In genomic region chr6:42709291-42710211, GRCm38 (mm10) we compare ENCODE assay signal across 8 mouse cellular contexts. TPM values are rescaled to one million over a fixed set of nuclear protein-coding genes. Genes with fewer than 3 reads are reported as not detected.
DNase-seq lines count a peak whose midpoint lies in the region; ATAC-seq and TF ChIP-seq lines count a peak whose summit lies in the region.

Gene Tcaf1, minus strand, starts transcription at chr6:42710088.

- H3K4me2 ChIP-seq in heart, embryonic 12.5 days = peak within 1 kb of the TSS; percentile 79
- peak within 1 kb of the TSS; percentile 74 for H3K4me2 ChIP-seq in kidney, embryonic 16.5 days (replicated peaks; ENCODE audit: low read depth, low read length)
- peak within 1 kb of the TSS; percentile 80 for H3K4me2 ChIP-seq in limb, embryonic 14.5 days (replicated peaks; ENCODE audit: low read depth, low read length, severe bottlenecking)
- peak within 1 kb of the TSS; percentile 50 for H3K4me2 ChIP-seq in myocyte (ENCODE audit: low read depth)

- no peaks in the 10 kb centered on the region for H3K4me1 ChIP-seq in brown adipose tissue, adult 24 weeks (ENCODE audit: control insufficient read depth, insufficient read depth, insufficient read length, low read length)
- H3K4me1 ChIP-seq in forebrain, embryonic 10.5 days = peaks cover 17% of the 10 kb centered on the region
- H3K4me1 ChIP-seq in heart, embryonic 12.5 days (replicated peaks) = peaks cover 10% of the 10 kb centered on the region; the same call in 1 of the 2 replicates
- 0 out of 2 replicates have a peak, but pooled peaks cover 4% of the 10 kb centered on the region for H3K4me1 ChIP-seq in kidney, embryonic 16.5 days (ENCODE audit: insufficient read depth, low read length)
- H3K4me1 ChIP-seq in limb, embryonic 14.5 days (ENCODE audit: control insufficient read depth, insufficient read depth, low read length) = peaks cover 9% of the 10 kb centered on the region

- H3K4me3 ChIP-seq in brown adipose tissue, adult 24 weeks (ENCODE audit: insufficient read depth, low read depth, low read length) = peak within 1 kb of the TSS; percentile 52
- H3K4me3 ChIP-seq in forebrain, embryonic 10.5 days = peak within 1 kb of the TSS; percentile 82
- peak within 1 kb of the TSS; percentile 83 for H3K4me3 ChIP-seq in heart, embryonic 12.5 days
- peak within 1 kb of the TSS; percentile 86 for H3K4me3 ChIP-seq in kidney, embryonic 16.5 days (ENCODE audit: low read length)
- H3K4me3 ChIP-seq in limb, embryonic 14.5 days (replicated peaks; ENCODE audit: low read length) = peak within 1 kb of the TSS; percentile 82
- peak within 1 kb of the TSS; percentile 20 for H3K4me3 ChIP-seq in myocyte

- DNase-seq in forebrain, embryonic 10.5 days (ENCODE audit: extremely low spot score, low spot score) = peak; percentile 84
- DNase-seq in limb, embryonic 14.5 days (ENCODE audit: low spot score) = peak; percentile 92
- DNase-seq in testis, postnatal 10 days (ENCODE audit: low spot score) = peak; percentile 76
- no peak for DNase-seq in natural killer cell, adult 2 months (ENCODE audit: low spot score in 2 of 2)

- no peaks in the 10 kb centered on the region for H3K36me3 ChIP-seq in forebrain, embryonic 10.5 days (replicated peaks)
- H3K36me3 ChIP-seq in heart, embryonic 12.5 days = no peaks in the 10 kb centered on the region
- H3K36me3 ChIP-seq in kidney, embryonic 16.5 days (ENCODE audit: insufficient read depth, low read length) = no peaks in the 10 kb centered on the region
- no peaks in the 10 kb centered on the region for H3K36me3 ChIP-seq in limb, embryonic 14.5 days (ENCODE audit: control insufficient read depth, insufficient read depth, low read length)
- no peaks in the 10 kb centered on the region for H3K36me3 ChIP-seq in myocyte (ENCODE audit: control insufficient read depth, insufficient read depth)

- TF ChIP-seq POLR2A in limb, embryonic 14.5 days (IDR thresholded peaks at IDR 0.05; ENCODE audit: borderline replicate concordance, extremely low read depth, insufficient read depth, insufficient read length) = peak; percentile 50; the same call in 1 of the 2 replicates
- no peak for TF ChIP-seq POLR2A in myocyte (IDR thresholded peaks at IDR 0.05; ENCODE audit: insufficient read length, low read depth)

- no peaks in the 10 kb centered on the region for H3K9me3 ChIP-seq in forebrain, embryonic 10.5 days
- no peaks in the 10 kb centered on the region for H3K9me3 ChIP-seq in heart, embryonic 12.5 days (replicated peaks)
- no peaks in the 10 kb centered on the region for H3K9me3 ChIP-seq in kidney, embryonic 16.5 days (ENCODE audit: low read length)
- no peaks in the 10 kb centered on the region for H3K9me3 ChIP-seq in limb, embryonic 14.5 days (ENCODE audit: control insufficient read depth, low read length)

- under 1% methylated on average over 28 of the region's 28 CpGs for WGBS in forebrain, embryonic 10.5 days
- WGBS in heart, embryonic 12.5 days = 1% methylated on average over 28 of the region's 28 CpGs
- 2% methylated on average over 27 of the region's 28 CpGs for WGBS in kidney, embryonic 16.5 days
- WGBS in limb, embryonic 14.5 days = under 1% methylated on average over 28 of the region's 28 CpGs

- H3K27ac ChIP-seq in brown adipose tissue, adult 24 weeks (replicated peaks; ENCODE audit: low read depth, low read length) = no peak within 1 kb of the TSS
- H3K27ac ChIP-seq in forebrain, embryonic 10.5 days = peak within 1 kb of the TSS; percentile 96
- peak within 1 kb of the TSS; percentile 89 for H3K27ac ChIP-seq in heart, embryonic 12.5 days (ENCODE audit: poor library complexity, severe bottlenecking)
- peak within 1 kb of the TSS; percentile 88 for H3K27ac ChIP-seq in kidney, embryonic 16.5 days (ENCODE audit: low read length)
- H3K27ac ChIP-seq in limb, embryonic 14.5 days (replicated peaks; ENCODE audit: low read depth, low read length) = peak within 1 kb of the TSS; percentile 73

- H3ac ChIP-seq in myocyte (ENCODE audit: control insufficient read depth, insufficient read length) = no peak within 1 kb of the TSS

- H3K79me2 ChIP-seq in myocyte (ENCODE audit: control insufficient read depth, insufficient read depth) = no peaks in the 10 kb centered on the region

- H3K9ac ChIP-seq in heart, embryonic 12.5 days = peak within 1 kb of the TSS; percentile 87
- H3K9ac ChIP-seq in kidney, embryonic 16.5 days (replicated peaks; ENCODE audit: low read length) = peak within 1 kb of the TSS; percentile 90
- peak within 1 kb of the TSS; percentile 90 for H3K9ac ChIP-seq in limb, embryonic 14.5 days (ENCODE audit: low read depth, low read length, severe bottlenecking)

- no peaks in the 10 kb centered on the region for H3K27me3 ChIP-seq in forebrain, embryonic 10.5 days (ENCODE audit: poor library complexity, severe bottlenecking)
- no peaks in the 10 kb centered on the region for H3K27me3 ChIP-seq in heart, embryonic 12.5 days (replicated peaks)
- H3K27me3 ChIP-seq in kidney, embryonic 16.5 days (ENCODE audit: insufficient read depth, low read length) = no peaks in the 10 kb centered on the region
- H3K27me3 ChIP-seq in limb, embryonic 14.5 days (ENCODE audit: control insufficient read depth, insufficient read depth, low read length) = no peaks in the 10 kb centered on the region
- H3K27me3 ChIP-seq in myocyte (ENCODE audit: control insufficient read depth, insufficient read depth, insufficient read length) = no peaks in the 10 kb centered on the region

- ATAC-seq in heart, embryonic 12.5 days (ENCODE audit: insufficient number of reproducible peaks, low FRiP score) = peak; percentile 95
- ATAC-seq in kidney, embryonic 16.5 days (ENCODE audit: low FRiP score, low TSS enrichment) = peak; percentile 99
- ATAC-seq in limb, embryonic 14.5 days (ENCODE audit: low FRiP score, low read depth) = peak; percentile 100

TF ChIP-seq in myocyte, 11 proteins besides CTCF, POLR2A, EP300 and RAD21:
- no peak for TF ChIP-seq POLR2AphosphoS2 (IDR thresholded peaks at IDR 0.05; ENCODE audit: insufficient read length, low read depth)
- TF ChIP-seq E2F4 (IDR thresholded peaks at IDR 0.05; ENCODE audit: insufficient read depth) = no peak
- no peak for TF ChIP-seq TCF12 (IDR thresholded peaks at IDR 0.05; ENCODE audit: insufficient read depth, poor library complexity, severe bottlenecking)
- TF ChIP-seq MYOG (IDR thresholded peaks at IDR 0.05; ENCODE audit: control insufficient read depth in 1 of 3, insufficient read depth in 1 of 3, insufficient read length in 2 of 3, low read depth in 2 of 3) = no peak
- no peak for TF ChIP-seq REST (IDR thresholded peaks at IDR 0.05; ENCODE audit: insufficient read depth, insufficient read length)
- TF ChIP-seq TCF3 (IDR thresholded peaks at IDR 0.05; ENCODE audit: insufficient read length, low read depth) = no peak
- TF ChIP-seq USF1 (IDR thresholded peaks at IDR 0.05; ENCODE audit: low read depth) = no peak
- TF ChIP-seq CEBPB (IDR thresholded peaks at IDR 0.05; ENCODE audit: insufficient read depth, poor library complexity, severe bottlenecking) = no peak
- no peak for TF ChIP-seq MAX (IDR thresholded peaks at IDR 0.05; ENCODE audit: low read depth)
- TF ChIP-seq MYOD1 (IDR thresholded peaks at IDR 0.05; ENCODE audit: control insufficient read depth in 1 of 3, insufficient read length in 2 of 3, low read depth in 2 of 3) = no peak
- no peak for TF ChIP-seq SRF (IDR thresholded peaks at IDR 0.05; ENCODE audit: control insufficient read depth, insufficient read length, low read depth)

RNA-seq across cellular contexts. Expression of gene Tcaf1, which starts in this region (rescaled TPM):
- 7.3 and 8.3 TPM in 2 replicates for polyA plus RNA-seq in brown adipose tissue, adult 24 weeks (2012; ENCODE audit: insufficient read depth, insufficient read length, missing spikeins)
- polyA plus RNA-seq in forebrain, embryonic 10.5 days (2016; fragmentation: Nextera tagmentation; extraction: Ambion mirVana) = 97.3 and 99.4 TPM in 2 replicates
- polyA plus RNA-seq in heart, embryonic 12.5 days (2016; fragmentation: Nextera tagmentation; extraction: Ambion mirVana) = 60.3 and 61.6 TPM in 2 replicates
- polyA plus RNA-seq in kidney, embryonic 16.5 days (2015; fragmentation: Nextera tagmentation; extraction: Ambion mirVana) = 86.4 and 95.8 TPM in 2 replicates
- 58.7 and 64.1 TPM in 2 replicates for polyA plus RNA-seq in limb, embryonic 14.5 days (2012; rRNA removed)
- 63.5 and 70.6 TPM in 2 replicates for polyA plus RNA-seq in limb, embryonic 14.5 days (2014; fragmentation: Nextera tagmentation; extraction: Ambion mirVana)
- polyA plus RNA-seq in myocyte (2012; fragmentation: generic; extraction: Trizol) = 15.9 TPM

Comparison
In these comparisons a context has a peak if more than half of its experiments do, and no peak if none do; other contexts are left out.
1. H3K4me3 ChIP-seq: peak in every context shown above with its lines; median percentile 86 in kidney, embryonic 16.5 days; 83 in heart, embryonic 12.5 days; 82 in forebrain, embryonic 10.5 days; 82 in limb, embryonic 14.5 days; 52 in brown adipose tissue, adult 24 weeks; 20 in myocyte.
2. DNase-seq: peak in forebrain, embryonic 10.5 days (single experiment), limb, embryonic 14.5 days (single experiment) and testis, postnatal 10 days (single experiment); none in natural killer cell, adult 2 months (0 of 2).
3. Peak in every context shown above with its lines, with median percentiles within 50 percentile points of each other: ATAC-seq, H3K4me2 ChIP-seq and H3K9ac ChIP-seq.